Mouse (Mus musculus): ENCODE measurements around the gene Wdr46.
"Not testable (repeated sequence)": the region's sequence is repeated elsewhere in the genome, so short reads cannot be mapped to it uniquely, and the experiment has no call there.

Wdr46 gene

GRCm38 (mm10) chr17:33951021-33951946 is 10.8 kb downstream of the Wdr46 start, which contains the start of gene B3galt4:
Gene B3galt4 (minus strand): TSS chr17:33951488.
- DNase-seq (ENCODE audit: low read depth in 1 of 2, low spot score in 2 of 2): peak in 1 of 2 experiments; percentile 33

- not testable (repeated sequence) for DNase-seq (ENCODE audit: low read depth in 1 of 2, low spot score in 2 of 2)
These were observed 11.6 kb downstream of the Wdr46 start for GRCm38 (mm10) chr17:33952015-33952414.

- DNase-seq (ENCODE audit: low read depth in 1 of 2, low spot score in 2 of 2): no peak
These were observed 12.4 kb downstream of the Wdr46 start for GRCm38 (mm10) chr17:33952879-33953278.

- no peak for DNase-seq (ENCODE audit: low read depth in 1 of 2, low spot score in 2 of 2)
These were observed 12.8 kb downstream of the Wdr46 start for GRCm38 (mm10) chr17:33953310-33953709.

- DNase-seq (ENCODE audit: low read depth in 1 of 2, low spot score in 2 of 2): no peak
These were observed 13.6 kb downstream of the Wdr46 start for GRCm38 (mm10) chr17:33953961-33954565.

- no peak for DNase-seq (ENCODE audit: low read depth in 1 of 2, low spot score in 2 of 2)
These were observed 14.4 kb downstream of the Wdr46 start for GRCm38 (mm10) chr17:33954646-33955554.

- DNase-seq (ENCODE audit: low read depth in 1 of 2, low spot score in 2 of 2): peak; percentile 93 to 95
These were observed 15.2 kb downstream of the Wdr46 start, which contains the start of the genes Vps52 and Rps18 for GRCm38 (mm10) chr17:33955555-33956214. Gene Vps52 (plus strand): TSS chr17:33955812. Gene Rps18 (minus strand): TSS chr17:33956001.

- no peak for DNase-seq (ENCODE audit: low read depth in 1 of 2, low spot score in 2 of 2)
These were observed 15.9 kb downstream of the Wdr46 start for GRCm38 (mm10) chr17:33956336-33956735.

- DNase-seq (ENCODE audit: low read depth in 1 of 2, low spot score in 2 of 2): no peak
These were observed 17.0 kb downstream of the Wdr46 start for GRCm38 (mm10) chr17:33957493-33957892.

- DNase-seq (ENCODE audit: low read depth in 1 of 2, low spot score in 2 of 2): no peak
These were observed 18.0 kb downstream of the Wdr46 start for GRCm38 (mm10) chr17:33958451-33958850.

- no peak for DNase-seq (ENCODE audit: low read depth in 1 of 2, low spot score in 2 of 2)
These were observed 18.7 kb downstream of the Wdr46 start for GRCm38 (mm10) chr17:33959135-33959534.

- no peak for DNase-seq (ENCODE audit: low read depth in 1 of 2, low spot score in 2 of 2)
These were observed 19.5 kb downstream of the Wdr46 start for GRCm38 (mm10) chr17:33959948-33960347.

GRCm38 (mm10) chr17:33962876-33963275 is 22.4 kb downstream of the Wdr46 start:
- no peak for DNase-seq (ENCODE audit: low read depth in 1 of 2, low spot score in 2 of 2)

GRCm38 (mm10) chr17:33965082-33965845 is 24.8 kb downstream of the Wdr46 start:
- DNase-seq (ENCODE audit: low read depth in 1 of 2, low spot score in 2 of 2): no peak

- DNase-seq (ENCODE audit: low read depth in 1 of 2, low spot score in 2 of 2): no peak
These were observed 25.5 kb downstream of the Wdr46 start for GRCm38 (mm10) chr17:33965846-33966550.

GRCm38 (mm10) chr17:33968489-33968888 is 28.0 kb downstream of the Wdr46 start:
- DNase-seq (ENCODE audit: low read depth in 1 of 2, low spot score in 2 of 2): peak in 1 of 2 experiments; percentile 74

- no peak for DNase-seq (ENCODE audit: low read depth in 1 of 2, low spot score in 2 of 2)
These were observed 28.5 kb downstream of the Wdr46 start for GRCm38 (mm10) chr17:33968927-33969326.

GRCm38 (mm10) chr17:33969394-33969793 is 28.9 kb downstream of the Wdr46 start:
- no peak for DNase-seq (ENCODE audit: low read depth in 1 of 2, low spot score in 2 of 2)

GRCm38 (mm10) chr17:33972691-33973090 is 32.2 kb downstream of the Wdr46 start:
- no peak for DNase-seq (ENCODE audit: low read depth in 1 of 2, low spot score in 2 of 2)
